Mouse (Mus musculus) adrenal gland, adult 2 months (tissue): ENCODE results near the gene Myo1b. TPM values are rescaled to one million over a fixed set of nuclear protein-coding genes. Genes with fewer than 3 reads are reported as not detected.

Experiments
- DNase-seq: peaks from one replicate; pipeline ENCODE4 v3.0.0; 2021
- polyA plus RNA-seq: library from polyadenylated mRNA; depleted of rRNA; stranded (reverse); fragments of >200 nt; gene quantifications from 2 replicates; pipeline ENCODE4 v1.2.3, GENCODE M21; 2012
- total RNA-seq, 2 experiments: library from RNA; stranded (reverse); gene quantifications; 2 replicates each; pipeline ENCODE4 v1.2.3; 2021

Gene Myo1b
- total and polyA plus RNA-seq, 3 experiments = 11.3 to 50.4 (median 43.8) TPM

DNA sequence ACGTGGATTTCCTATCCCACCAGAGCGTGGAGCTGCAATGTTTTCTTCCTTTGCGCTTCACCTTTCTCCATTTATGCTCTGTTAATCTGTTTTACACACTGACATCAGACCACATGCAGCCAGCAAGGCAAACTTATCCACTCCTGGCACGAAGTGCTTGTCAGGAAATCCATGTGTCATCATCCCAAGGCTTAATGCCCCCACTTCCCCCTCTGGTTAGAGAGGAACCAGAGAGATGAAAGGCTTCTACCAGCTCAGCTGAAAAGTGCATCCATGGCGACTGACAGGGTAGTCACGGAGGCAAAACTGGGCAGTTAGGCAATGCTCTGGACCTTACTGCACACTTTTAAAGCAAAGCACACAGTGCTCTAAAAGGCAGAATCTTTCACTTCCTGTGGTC lies 126.6 kb downstream of the Myo1b start:
- peak; percentile 76 for DNase-seq

DNA sequence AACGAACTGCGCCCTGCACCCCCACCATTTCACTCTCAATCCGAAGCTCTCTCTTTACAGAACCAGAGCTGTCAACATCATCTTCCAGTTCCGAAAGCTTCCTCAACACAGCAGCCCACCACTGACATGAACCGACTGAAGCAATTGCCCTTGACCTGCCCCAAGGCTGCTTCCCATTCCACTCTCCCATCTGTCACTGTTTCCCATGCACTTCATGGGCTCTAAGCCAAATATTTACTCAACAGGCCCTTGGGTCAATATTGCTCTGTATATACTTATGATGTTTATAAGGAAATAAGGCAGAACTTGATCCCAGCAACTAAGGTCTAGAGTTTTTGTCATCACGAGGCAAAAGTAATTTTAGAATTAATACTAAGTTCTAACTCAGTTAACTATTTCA lies 133.8 kb downstream of the Myo1b start:
- peak; percentile 55 for DNase-seq

DNA sequence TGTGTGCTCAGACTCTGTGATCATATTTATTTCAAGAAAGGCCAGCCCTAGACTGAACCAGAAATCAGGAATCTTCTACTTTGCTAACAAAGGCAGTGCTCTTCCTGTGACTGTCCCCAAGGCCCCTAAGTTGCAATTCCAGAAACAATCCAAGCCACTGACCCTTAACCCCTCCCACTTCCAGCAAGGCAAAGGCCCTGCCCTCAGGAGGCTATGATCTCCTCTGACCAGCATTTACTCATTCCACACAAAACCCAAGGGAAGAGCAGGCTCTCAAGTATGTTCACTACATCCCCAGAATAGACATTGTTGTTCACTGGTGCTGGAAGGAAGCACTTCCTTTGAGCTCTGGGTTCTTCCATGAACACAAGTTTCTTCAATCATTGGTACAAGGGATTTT lies 135.5 kb downstream of the Myo1b start:
- DNase-seq = peak; percentile 30

DNA sequence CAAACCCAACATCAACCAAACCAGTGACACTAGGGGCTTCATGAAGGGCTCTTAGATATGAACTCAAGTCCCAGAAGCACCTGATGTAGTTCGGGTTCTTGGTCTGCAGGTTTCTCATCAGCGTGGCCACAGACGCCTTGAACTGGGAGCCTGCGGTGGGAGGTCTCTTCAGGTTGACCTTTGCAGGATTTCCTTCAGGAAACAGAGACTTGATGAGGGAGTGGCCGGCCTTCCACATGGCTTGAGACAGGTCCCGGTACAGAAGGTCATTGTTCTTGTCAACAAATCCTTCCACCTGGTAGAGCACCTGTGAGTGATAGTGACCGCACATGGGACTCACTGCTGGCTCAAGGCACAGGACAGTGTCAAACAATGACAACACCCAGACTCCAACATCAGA lies 137.6 kb downstream of the Myo1b start:
- DNase-seq = no peak

DNA sequence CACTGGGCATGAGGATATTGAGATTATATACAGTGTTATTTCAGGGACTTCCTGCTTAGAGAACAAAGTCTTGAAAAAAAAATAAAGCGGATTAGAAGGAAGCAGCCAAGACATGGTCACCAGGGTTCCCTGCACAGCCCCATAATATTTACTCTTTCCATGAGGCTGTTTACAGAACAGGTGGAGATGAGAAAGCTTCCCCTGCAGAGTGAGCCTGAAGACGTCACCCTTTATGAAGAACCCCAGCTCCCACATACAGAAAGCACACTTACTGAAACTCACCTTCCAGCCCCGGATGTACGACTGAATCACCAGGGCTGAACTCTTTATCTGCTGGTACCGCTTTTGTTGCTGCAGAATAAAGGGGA lies 145.4 kb downstream of the Myo1b start:
- no peak for DNase-seq

DNA sequence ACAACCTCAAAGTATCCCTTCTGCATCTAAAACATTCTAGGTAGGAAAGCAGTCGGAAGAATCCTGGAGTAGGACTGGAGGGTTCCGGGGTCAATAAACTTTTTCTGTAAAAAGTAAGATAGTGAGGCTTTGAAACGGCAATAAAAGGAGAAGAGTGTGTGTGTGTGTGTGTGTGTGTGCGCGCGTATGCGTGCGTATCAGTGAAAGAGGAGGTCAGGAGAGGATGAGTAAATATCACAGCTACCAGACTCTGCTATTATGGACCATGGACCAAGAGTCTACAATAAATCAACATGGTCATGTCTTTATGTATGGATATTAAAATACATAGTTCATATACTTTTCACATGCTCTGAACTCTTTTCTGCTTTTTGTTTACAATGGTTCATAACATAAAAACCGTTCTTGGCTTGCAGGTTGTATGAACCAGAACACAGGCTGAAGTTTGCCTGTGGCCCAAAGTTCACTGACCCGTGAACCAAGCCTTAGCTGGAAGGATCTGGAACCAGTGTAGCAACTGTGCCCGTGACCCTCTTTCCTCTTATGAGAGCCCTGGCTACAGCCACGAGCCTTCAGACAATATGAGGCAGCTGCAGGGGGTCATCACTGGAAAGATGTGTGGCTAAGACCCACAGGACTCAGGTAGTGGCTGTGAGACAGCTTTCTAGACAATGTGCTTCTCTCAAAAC lies 145.9 kb downstream of the Myo1b start:
- DNase-seq = no peak

DNA sequence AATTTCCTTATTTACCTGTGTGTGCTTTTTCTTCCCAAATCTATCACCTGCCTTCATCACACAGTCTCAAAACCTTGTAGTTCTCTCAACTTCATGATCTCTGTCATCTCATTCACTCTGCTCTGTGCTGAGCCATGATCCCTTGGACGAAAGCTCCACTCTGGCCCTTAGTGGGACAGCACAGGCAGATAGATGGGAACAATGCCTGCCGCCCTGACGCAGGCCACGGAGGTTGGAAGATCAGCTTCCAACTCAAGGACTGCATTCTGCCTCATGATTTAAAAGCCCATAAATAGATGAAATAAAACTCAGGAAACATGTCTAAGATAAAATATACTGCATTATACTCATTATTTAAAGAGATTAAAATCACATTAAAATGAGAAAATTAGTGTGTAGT lies 149.6 kb downstream of the Myo1b start:
- no peak for DNase-seq

DNA sequence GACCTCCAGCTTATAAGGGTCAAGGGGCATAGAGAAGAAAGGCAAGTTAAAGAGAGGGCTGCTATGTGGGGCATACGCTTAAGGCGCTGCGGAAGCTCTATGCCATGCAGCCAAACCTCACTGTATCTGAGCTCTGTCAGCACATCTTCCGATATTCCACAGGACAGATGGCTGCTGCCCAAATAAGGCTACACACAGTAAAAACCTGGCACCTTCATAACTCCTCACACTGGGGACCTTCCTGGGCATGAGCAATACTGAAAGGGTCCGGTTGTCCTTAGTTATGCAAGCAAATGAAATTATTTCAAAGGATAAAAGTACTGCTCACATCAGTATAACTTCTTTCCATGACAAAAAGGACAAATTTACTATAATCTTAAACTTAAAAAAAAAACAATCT lies 150.7 kb downstream of the Myo1b start:
- DNase-seq = no peak

DNA sequence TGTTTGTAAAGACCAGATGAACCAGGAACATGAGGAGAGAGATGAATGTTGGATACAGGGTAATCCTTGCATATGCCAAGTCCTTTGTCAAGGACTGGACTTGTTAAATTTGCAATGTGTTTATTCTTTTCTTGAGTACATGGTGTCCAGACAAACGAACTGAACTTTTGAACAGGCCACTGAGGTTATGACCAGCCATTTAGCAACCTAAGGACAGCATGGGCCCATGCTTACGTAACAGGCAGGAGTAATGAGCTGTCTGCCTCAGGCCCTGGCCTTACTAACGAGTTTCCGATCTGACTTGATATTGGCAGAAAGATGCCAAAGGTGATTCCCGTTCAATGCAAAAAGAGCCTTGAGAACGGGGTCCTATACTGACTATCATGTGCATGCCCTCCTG lies 156.2 kb downstream of the Myo1b start:
- peak; percentile 37 for DNase-seq

DNA sequence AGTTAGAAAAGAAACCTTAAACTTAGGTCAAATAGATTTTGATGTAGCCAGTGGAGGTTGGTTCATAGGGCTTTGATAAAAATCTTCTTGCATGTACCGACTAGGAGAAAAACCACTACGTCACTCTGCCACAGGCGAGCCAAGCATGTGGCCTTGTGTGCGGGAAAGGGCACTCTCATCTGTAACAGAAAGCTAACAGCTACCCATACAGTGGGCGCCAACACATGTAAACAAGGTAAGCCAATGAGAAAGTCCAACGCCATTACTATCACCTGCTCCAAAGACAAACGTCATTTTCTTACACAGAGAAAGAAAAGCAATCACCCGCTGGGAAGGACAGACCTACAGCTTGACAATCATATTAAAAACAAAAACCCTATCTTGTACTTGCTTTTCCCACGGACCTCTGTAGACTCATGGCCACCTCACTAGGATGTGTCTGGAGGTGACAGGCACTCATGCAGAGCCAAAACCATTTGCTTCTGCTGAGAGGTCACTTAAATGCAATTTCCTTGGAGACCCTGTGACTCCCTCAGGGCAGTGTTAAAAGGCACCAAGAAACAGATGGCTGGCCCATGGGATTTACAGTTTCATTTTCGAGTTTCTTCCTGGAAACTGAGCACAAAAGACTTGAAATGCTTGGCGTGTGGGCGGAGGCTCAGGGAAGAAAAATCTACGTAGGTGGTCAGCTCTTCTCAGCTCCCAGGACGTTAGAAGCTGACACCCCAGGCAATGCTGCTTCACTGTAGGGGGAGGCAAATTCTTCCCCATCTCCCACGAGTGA lies 157.4 kb downstream of the Myo1b start:
- DNase-seq = peak; percentile 67

DNA sequence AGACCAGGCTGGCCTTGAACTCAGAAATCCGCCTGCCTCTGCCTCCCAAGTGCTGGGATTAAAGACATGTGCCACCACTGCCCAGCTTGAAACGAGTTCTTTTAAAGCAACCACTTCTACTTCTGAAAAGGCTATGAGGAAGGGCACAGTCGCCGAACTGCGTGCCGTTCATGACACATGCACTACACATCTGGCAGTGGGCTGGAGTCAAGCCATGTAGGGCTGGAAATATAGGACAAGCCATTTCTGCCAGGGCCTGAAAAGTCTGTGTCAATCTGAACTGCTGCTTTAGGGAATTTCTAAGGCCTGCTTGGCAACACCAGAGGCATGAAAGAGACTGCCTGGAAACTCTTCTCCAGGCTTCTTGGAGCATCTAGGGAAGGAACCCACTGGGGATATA lies 162.2 kb downstream of the Myo1b start:
- no peak for DNase-seq

DNA sequence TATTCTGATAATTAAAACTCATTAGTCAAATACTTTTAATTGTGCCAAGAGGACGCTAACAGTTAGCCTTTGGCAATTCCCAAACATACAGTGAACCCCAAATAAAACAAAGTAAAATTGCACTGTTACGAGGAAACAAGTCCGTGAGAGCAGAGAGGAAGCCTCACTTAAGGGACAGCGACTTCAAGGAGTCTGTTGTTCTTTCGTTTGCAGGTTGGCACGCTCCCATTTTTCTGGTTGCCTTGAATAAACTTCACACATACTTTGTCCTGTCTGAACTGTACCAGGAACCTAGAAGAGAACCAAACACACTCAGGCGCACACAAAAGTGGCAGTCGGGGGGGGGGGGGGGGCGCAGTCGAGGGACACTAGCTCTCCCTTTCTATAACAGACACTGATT lies 164.9 kb downstream of the Myo1b start:
- peak; percentile 57 for DNase-seq

DNA sequence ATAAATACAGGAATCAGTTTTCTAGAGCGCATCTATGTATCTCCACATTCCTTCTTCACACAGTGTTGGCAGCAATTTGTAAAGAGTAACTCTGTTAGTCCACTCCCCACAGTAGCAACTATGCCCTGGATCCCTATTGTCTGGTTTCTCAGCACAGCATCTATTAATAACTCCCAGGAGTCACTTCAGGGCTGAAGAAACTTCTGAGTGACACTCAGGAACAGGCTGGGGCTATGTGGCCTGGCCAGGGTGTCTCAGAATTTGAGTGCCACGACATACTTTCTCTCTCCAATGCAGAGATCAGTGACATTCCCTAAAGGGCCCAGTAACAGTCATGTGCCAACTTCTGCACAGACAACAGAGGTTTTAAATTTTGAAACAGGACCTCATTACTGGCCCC lies 167.6 kb downstream of the Myo1b start:
- no peak for DNase-seq

DNA sequence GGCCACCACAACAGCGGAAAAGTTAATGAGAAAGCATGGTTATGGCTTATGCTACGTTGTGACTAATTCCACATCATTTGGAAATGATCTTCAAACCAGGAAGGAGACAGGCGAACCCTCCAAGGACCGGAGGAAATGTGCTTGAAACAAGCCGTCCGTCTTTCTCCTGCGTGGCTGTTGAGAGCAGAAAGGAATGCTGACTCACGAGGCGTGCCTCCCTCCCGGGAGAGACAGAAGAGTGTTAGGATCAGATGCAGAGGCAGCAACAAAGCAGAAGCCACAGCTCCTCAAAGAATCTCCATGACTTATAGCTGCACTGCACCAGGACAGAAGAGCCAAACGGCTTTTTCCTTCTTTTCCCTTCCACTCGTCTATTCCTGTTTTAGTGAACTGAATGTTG lies 168.4 kb downstream of the Myo1b start:
- DNase-seq = peak; percentile 70

DNA sequence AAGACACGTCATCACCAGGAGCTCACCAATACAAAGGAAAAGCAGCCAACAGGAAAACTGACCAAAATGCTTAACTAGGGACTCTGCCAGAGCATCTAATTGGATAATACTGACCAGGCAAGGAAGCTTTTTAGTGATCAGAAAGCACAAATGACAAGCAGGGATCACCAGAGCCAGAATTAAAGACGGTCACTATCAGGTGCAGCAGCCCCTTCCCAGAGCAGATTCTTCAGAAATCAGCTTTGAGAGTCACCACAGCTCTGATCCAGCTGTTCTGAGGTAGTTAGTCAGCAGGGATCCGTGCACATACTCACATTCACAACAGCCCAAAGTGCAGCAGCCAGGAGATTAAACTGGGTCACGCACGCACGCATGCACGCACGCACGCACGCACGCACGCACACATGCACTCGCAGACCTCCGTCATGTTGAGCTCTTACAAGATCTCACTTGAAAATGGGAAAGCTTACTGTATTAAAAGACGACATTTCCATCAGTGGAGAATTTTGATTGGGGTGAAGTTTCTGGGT lies 169.1 kb downstream of the Myo1b start:
- DNase-seq = no peak

DNA sequence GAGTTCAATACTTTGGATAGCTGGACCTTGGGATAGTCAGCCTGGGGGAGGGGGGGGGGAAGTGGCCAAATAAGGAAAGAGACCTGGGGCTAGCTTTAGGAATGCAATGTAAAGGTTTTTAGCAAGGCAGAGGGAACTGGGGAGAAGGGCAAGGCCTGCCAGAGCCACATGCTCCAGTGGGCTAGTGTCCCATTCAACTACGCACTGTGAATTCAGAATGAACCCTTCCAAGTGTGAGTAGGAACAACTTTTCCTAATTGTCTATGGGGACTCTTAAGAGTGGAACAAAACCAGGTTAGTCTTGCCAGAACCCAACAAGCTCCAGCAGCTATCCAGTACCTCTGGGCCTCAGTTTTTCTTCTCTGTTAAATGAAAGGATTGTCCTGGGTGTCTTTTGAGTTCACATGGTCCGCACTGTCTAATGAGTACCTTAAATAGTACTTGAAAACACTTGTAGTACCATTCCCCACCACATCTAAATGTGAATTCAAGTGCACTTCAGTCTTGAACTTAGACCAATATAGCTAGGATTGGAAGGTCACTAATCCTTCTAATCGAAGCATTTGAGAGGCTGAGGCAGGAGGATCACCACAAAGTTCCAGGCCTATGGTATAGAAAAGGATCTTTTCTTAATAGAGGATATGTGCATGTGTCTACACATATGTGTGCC lies 172.0 kb downstream of the Myo1b start:
- no peak for DNase-seq

DNA sequence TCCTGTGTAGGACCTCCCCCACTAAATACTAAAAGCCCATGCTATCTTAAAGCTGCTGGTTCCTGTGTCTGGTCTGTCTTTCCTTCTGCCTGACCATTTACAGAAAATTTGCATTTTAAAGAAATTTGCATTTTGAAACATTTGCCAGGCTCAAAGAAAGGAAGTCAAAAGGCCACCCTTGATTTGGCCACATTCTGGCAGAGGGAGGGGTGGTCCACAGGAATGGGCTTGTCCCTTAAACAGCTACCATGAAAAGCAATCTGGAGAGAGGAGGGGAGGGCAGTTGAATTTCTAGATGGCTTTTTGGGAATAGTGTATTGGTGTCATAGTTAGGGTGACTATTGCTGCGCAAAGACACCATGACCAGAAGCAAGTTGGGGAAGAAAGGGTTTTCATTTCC lies 173.3 kb downstream of the Myo1b start:
- DNase-seq = no peak

DNA sequence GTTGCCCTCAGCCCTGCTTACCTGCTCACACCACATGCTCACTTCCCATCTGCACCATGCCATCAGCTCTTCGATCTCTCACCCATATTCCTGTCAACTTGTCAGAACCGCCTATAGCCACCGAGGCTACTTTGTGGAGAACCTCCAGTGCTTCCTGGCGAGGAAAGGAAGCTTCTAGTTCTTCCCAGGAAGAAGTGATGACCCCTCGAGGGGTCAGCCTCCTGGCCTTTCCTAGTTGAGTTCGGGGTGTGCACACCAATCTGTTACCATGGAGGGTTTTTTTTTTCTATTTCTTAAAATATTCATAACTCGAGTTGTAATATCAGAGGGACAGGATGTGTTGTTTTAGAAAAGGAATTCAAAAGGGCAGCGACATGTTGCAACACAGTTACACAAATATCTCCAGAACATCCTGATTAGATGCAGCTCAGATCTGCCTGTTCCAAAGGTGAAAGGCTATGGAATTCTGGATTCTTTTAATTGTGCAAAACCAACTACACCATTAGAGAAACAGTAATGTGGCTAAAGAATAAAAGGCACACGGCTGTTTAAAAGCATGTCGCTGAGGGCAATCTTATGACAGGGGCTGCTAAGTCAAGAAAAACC lies 175.1 kb downstream of the Myo1b start:
- peak; percentile 28 for DNase-seq

DNA sequence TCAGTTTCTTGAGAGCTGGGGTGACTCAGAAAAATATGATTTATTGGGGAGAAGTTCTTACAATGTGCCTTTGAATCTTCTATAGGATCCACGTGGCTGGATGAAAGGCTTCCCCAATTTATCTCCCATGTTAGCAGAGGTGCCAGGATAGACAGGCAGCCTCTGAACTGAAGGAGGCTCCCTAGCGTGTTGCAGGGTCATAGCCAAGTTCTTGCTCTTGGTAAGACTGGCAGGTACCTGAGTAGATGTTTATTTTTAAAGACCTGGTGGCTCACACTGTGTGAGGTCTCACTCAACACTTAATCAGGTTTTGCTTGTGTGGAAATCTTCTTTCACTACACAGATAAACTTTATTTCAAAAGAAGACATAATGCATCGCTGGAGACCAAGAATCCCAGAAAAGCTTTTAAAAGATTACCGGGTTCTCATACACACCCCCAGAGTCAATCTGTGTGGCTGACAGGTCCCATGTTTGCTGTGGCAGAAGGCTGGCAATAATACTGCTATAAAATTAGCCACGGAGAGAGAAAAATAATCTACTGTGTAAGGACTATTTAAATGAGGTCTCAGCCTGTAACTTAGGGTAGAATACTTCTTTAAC lies 176.5 kb downstream of the Myo1b start:
- DNase-seq = no peak

DNA sequence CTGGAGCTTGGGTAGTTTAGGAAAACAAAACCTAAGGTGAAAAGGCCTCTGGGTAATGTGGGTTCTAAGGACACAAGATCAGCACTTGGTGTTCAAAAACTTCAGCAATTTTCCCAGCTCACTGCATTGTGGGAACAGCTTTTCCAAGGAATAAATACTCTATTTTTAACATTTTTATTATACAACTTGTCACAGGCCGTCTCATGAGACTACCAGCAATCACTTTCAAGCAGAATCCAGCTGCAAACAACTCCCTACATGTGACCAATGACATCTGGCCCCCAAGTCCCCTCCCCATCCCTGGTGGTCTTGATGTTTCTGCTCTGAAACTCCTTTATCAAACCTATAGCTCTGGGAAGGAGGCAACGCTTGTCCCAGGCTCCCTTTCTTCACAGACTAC lies 179.0 kb downstream of the Myo1b start:
- no peak for DNase-seq

DNA sequence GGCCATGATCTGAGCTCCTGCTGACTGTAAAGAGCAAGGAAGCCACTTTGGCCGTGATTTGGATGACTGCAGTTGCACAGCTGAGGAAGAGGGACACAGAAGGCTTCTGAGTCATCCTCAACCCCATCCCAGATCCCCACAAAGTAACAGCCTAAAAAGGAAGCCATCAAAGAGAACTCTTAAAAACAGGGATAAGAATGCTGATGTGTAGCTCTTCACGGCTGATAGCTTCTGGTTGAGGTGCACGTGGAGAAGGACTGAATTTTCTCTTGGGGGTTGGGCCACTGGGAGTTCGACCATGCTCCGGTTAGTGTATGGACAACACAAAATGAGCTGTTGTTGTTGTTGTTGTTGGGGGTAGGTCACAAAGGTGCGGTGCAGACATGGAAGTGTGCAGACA lies 181.2 kb downstream of the Myo1b start:
- no peak for DNase-seq

DNA sequence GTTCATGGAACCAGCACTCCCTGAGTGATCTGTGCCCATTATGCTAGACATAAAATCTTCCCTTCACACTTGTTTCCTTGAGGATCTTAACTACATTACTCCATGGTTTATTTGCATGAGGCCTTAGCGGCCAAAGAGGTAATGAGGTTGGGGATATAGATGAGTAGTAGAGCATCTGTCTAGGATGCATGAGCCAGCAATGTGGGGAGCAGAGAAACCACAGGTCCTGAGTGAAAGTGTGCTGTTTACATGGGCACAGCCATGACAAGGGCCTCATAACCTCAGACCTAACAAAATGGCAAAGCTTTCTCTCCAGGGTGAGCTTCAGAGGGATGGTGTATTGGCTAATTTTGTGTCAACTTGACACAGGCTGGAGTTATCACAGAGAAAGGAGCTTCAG lies 186.5 kb downstream of the Myo1b start:
- no peak for DNase-seq
